Mouse (Mus musculus): ENCODE results near the gene Rgsl1. TPM values are rescaled to one million over a fixed set of nuclear protein-coding genes. Genes with fewer than 3 reads are reported as not detected.

Rgsl1 gene
- polyA plus RNA-seq, 1 experiment from 2014 or later: 0.08 TPM

- WGBS: 3% methylated on average over 18 of the region's 18 CpGs
- Histone ChIP-seq H3K4me1 (replicated peaks; ENCODE audit: control insufficient read depth, insufficient read depth, low read length) (peaks cover 18% of the 10 kb centered on the region), H3K4me2 (ENCODE audit: low read length) (peak within 1 kb of the TSS; percentile 60), H3K4me3 (ENCODE audit: low read depth, low read length) (peak within 1 kb of the TSS; percentile 30), H3K9ac (ENCODE audit: low read length) (peak within 1 kb of the TSS; percentile 54), H3K9me3 (ENCODE audit: control insufficient read depth, low read length) (no peaks in the 10 kb centered on the region), H3K36me3 (ENCODE audit: control insufficient read depth, insufficient read depth, low read length) (no peaks in the 10 kb centered on the region), H3K27ac (ENCODE audit: low read depth) (peak within 1 kb of the TSS; percentile 78), H3K27me3 (replicated peaks; ENCODE audit: control insufficient read depth, insufficient read depth, low read length) (no peaks in the 10 kb centered on the region)
- DNase-seq (ENCODE audit: low spot score) (peak; percentile 86), ATAC-seq (replicated peaks; ENCODE audit: low FRiP score, low TSS enrichment, low read depth) (peak; percentile 50)
Measured at GRCm38 (mm10) chr1:153749211-153749801, 94.6 kb downstream of the Rgsl1 start, which contains the start of gene Rnasel. Gene Rnasel, plus strand, starts transcription at chr1:153749426.

- ATAC-seq (replicated peaks; ENCODE audit: low FRiP score, low TSS enrichment, low read depth): no peak
- Histone ChIP-seq H3K4me2 (ENCODE audit: low read length) (peak overlapping the region; percentile 60), H3K27me3 (replicated peaks; ENCODE audit: control insufficient read depth, insufficient read depth, low read length) (no peaks in the 10 kb centered on the region), H3K4me1 (replicated peaks; ENCODE audit: control insufficient read depth, insufficient read depth, low read length) (peaks cover 18% of the 10 kb centered on the region), H3K27ac (ENCODE audit: low read depth) (peak overlapping the region; percentile 78), H3K9me3 (ENCODE audit: control insufficient read depth, low read length) (no peaks in the 10 kb centered on the region), H3K9ac (ENCODE audit: low read length) (no peak overlapping the region), H3K36me3 (ENCODE audit: control insufficient read depth, insufficient read depth, low read length) (no peaks in the 10 kb centered on the region), H3K4me3 (ENCODE audit: low read depth, low read length) (no peak overlapping the region)
- WGBS: 0% methylated on average over 1 of the region's 1 CpGs
- DNase-seq (ENCODE audit: low spot score): peak; percentile 82
Measured at GRCm38 (mm10) chr1:153748549-153748948, 95.4 kb downstream of the Rgsl1 start.

GRCm38 (mm10) chr1:153747861-153748530 lies 95.9 kb downstream of the Rgsl1 start:
- H3K4me1 ChIP-seq (replicated peaks; ENCODE audit: control insufficient read depth, insufficient read depth, low read length): peaks cover 18% of the 10 kb centered on the region
- no peaks in the 10 kb centered on the region for H3K27me3 ChIP-seq (replicated peaks; ENCODE audit: control insufficient read depth, insufficient read depth, low read length)
- H3K9ac ChIP-seq (ENCODE audit: low read length): no peak overlapping the region
- peak overlapping the region; percentile 78 for H3K27ac ChIP-seq (ENCODE audit: low read depth)
- H3K4me3 ChIP-seq (ENCODE audit: low read depth, low read length): no peak overlapping the region
- DNase-seq (ENCODE audit: low spot score) (no peak), ATAC-seq (replicated peaks; ENCODE audit: low FRiP score, low TSS enrichment, low read depth) (no peak)
- WGBS: 55% methylated on average over 12 of the region's 12 CpGs
- peak overlapping the region; percentile 60; the same call in 1 of the 2 replicates for H3K4me2 ChIP-seq (ENCODE audit: low read length)
- no peaks in the 10 kb centered on the region for H3K9me3 ChIP-seq (ENCODE audit: control insufficient read depth, low read length)
- no peaks in the 10 kb centered on the region for H3K36me3 ChIP-seq (ENCODE audit: control insufficient read depth, insufficient read depth, low read length)

- 6% methylated on average over 12 of the region's 12 CpGs for WGBS
Measured at GRCm38 (mm10) chr1:153746728-153747127, 97.2 kb downstream of the Rgsl1 start.

GRCm38 (mm10) chr1:153746119-153746670 lies 97.7 kb downstream of the Rgsl1 start:
- no peak for ATAC-seq (replicated peaks; ENCODE audit: low FRiP score, low TSS enrichment, low read depth)
- DNase-seq (ENCODE audit: low spot score): no peak
- no peak overlapping the region for H3K4me2 ChIP-seq (ENCODE audit: low read length)
- no peak overlapping the region for H3K4me3 ChIP-seq (ENCODE audit: low read depth, low read length)
- H3K27me3 ChIP-seq (replicated peaks; ENCODE audit: control insufficient read depth, insufficient read depth, low read length): peaks cover 9% of the 10 kb centered on the region
- peaks cover 18% of the 10 kb centered on the region for H3K4me1 ChIP-seq (replicated peaks; ENCODE audit: control insufficient read depth, insufficient read depth, low read length)
- no peaks in the 10 kb centered on the region for H3K9me3 ChIP-seq (ENCODE audit: control insufficient read depth, low read length)
- WGBS: 80% methylated on average over 14 of the region's 14 CpGs
- H3K9ac ChIP-seq (ENCODE audit: low read length): no peak overlapping the region
- no peaks in the 10 kb centered on the region for H3K36me3 ChIP-seq (ENCODE audit: control insufficient read depth, insufficient read depth, low read length)
- no peak overlapping the region for H3K27ac ChIP-seq (ENCODE audit: low read depth)

More at GRCm38 (mm10) chr1:153746728-153747127, 97.2 kb downstream of the Rgsl1 start:
- H3K27me3 ChIP-seq (replicated peaks; ENCODE audit: control insufficient read depth, insufficient read depth, low read length): peaks cover 3% of the 10 kb centered on the region; the same call in 1 of the 2 replicates
- H3K4me1 ChIP-seq (replicated peaks; ENCODE audit: control insufficient read depth, insufficient read depth, low read length): peaks cover 18% of the 10 kb centered on the region
- H3K9ac ChIP-seq (ENCODE audit: low read length): no peak overlapping the region
- H3K4me2 ChIP-seq (ENCODE audit: low read length): no peak overlapping the region
- DNase-seq (ENCODE audit: low spot score) (peak; percentile 87), ATAC-seq (replicated peaks; ENCODE audit: low FRiP score, low TSS enrichment, low read depth) (no peak)
- no peaks in the 10 kb centered on the region for H3K9me3 ChIP-seq (ENCODE audit: control insufficient read depth, low read length)
- H3K27ac ChIP-seq (ENCODE audit: low read depth): no peak overlapping the region
- no peak overlapping the region for H3K4me3 ChIP-seq (ENCODE audit: low read depth, low read length)
- H3K36me3 ChIP-seq (ENCODE audit: control insufficient read depth, insufficient read depth, low read length): no peaks in the 10 kb centered on the region

GRCm38 (mm10) chr1:153742374-153743155 lies 101.4 kb downstream of the Rgsl1 start:
- Histone ChIP-seq H3K4me1 (replicated peaks; ENCODE audit: control insufficient read depth, insufficient read depth, low read length) (peaks cover 5% of the 10 kb centered on the region; the same call in 1 of the 2 replicates), H3K9me3 (ENCODE audit: control insufficient read depth, low read length) (no peaks in the 10 kb centered on the region), H3K4me3 (ENCODE audit: low read depth, low read length) (no peak overlapping the region), H3K4me2 (ENCODE audit: low read length) (0 out of 2 replicates have a peak overlapping the region, but pooled peaks have one; percentile 68), H3K27me3 (replicated peaks; ENCODE audit: control insufficient read depth, insufficient read depth, low read length) (peaks cover 42% of the 10 kb centered on the region), H3K9ac (ENCODE audit: low read length) (no peak overlapping the region), H3K27ac (ENCODE audit: low read depth) (no peak overlapping the region), H3K36me3 (ENCODE audit: control insufficient read depth, insufficient read depth, low read length) (no peaks in the 10 kb centered on the region)
- DNase-seq (ENCODE audit: low spot score): peak; percentile 83
- no peak for ATAC-seq (replicated peaks; ENCODE audit: low FRiP score, low TSS enrichment, low read depth)
- WGBS: 59% methylated on average over 11 of the region's 11 CpGs

- Histone ChIP-seq H3K4me1 (replicated peaks; ENCODE audit: control insufficient read depth, insufficient read depth, low read length) (peaks cover 5% of the 10 kb centered on the region; the same call in 1 of the 2 replicates), H3K36me3 (ENCODE audit: control insufficient read depth, insufficient read depth, low read length) (no peaks in the 10 kb centered on the region), H3K9me3 (ENCODE audit: control insufficient read depth, low read length) (no peaks in the 10 kb centered on the region), H3K9ac (ENCODE audit: low read length) (no peak overlapping the region), H3K4me2 (ENCODE audit: low read length) (peak overlapping the region; percentile 68), H3K27me3 (replicated peaks; ENCODE audit: control insufficient read depth, insufficient read depth, low read length) (peaks cover 43% of the 10 kb centered on the region), H3K4me3 (ENCODE audit: low read depth, low read length) (peak overlapping the region; percentile 40; the same call in 1 of the 2 replicates), H3K27ac (ENCODE audit: low read depth) (no peak overlapping the region)
- ATAC-seq (replicated peaks; ENCODE audit: low FRiP score, low TSS enrichment, low read depth) (no peak), DNase-seq (ENCODE audit: low spot score) (no peak)
- 71% methylated on average over 18 of the region's 18 CpGs for WGBS
Measured at GRCm38 (mm10) chr1:153741551-153742316, 102.2 kb downstream of the Rgsl1 start.
